Mouse (Mus musculus) c-Kit-positive CD71-positive TER-119-positive erythroid progenitor cells, embryonic 14.5 days (primary cell): ENCODE measurements at regions not wholly inside any gene's neighbourhood (a gene's known extent, or its start where the extent isn't known, plus 50 kb on each side); places are given as distances from the start of the nearest gene placed in this dataset.

Experiments used
- DNase-seq: peaks from one replicate; pipeline ENCODE4 v3.0.0-alpha.2; 2013; ENCODE audit warnings: low spot score

DNA sequence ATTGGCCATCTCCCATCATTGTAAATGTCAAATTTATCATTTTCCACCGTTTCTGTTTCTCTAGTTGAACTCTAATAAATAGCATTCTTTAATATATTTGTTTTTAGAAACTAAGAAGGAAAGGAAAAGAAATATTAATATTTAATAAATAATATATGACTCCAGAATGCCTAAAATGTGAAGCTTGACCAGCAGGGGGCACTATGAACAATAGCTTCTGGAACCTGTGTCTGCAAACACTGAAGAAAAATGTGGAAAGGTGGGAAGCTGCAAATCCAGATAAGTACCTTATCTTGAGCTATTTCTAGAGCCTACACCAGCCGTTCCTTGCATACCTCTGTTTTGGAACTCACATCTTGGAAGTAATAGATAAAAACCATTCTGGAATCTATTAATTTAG is 493.7 kb upstream of the Lingo2 start:
- peak; percentile 0 for DNase-seq

DNA sequence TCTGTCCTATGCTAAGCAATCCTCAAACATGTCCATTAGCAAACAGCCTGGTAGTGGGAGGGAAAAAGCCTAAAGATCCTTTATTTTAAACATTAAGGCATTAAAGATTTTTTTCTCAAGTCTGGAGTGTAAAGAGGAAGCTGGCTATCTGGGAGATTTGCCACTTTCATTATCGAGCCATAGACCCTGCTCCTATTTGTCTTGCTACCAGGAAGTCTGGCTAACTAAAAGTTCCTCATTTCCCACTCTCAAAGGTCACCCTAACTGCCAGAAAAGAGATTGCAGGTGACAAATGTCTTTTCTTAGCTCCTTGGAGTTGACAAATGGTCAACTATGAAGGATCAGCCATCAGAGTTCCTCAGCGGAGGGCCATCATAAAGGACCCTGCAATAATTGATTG is 461.2 kb upstream of the Lingo2 start:
- no peak for DNase-seq

DNA sequence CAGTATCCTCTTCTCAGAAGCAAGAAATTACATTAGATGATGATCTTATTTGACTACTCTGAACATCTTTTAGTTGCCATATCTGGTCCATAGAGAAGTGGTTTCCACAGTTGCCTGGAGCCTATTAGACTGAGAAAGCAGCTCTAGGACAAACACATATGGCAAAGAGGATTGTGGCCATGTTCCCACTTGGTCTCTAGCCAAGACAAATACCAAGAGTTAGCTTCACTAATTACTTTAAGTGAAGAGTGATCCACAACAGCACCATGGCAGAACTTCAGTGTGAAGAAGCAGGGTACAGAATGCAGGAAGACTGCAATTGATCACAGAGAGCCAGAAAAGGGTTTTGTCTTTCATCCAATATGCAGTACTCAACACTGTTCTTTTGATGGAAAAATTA is 436.6 kb upstream of the Lingo2 start:
- no peak for DNase-seq

DNA sequence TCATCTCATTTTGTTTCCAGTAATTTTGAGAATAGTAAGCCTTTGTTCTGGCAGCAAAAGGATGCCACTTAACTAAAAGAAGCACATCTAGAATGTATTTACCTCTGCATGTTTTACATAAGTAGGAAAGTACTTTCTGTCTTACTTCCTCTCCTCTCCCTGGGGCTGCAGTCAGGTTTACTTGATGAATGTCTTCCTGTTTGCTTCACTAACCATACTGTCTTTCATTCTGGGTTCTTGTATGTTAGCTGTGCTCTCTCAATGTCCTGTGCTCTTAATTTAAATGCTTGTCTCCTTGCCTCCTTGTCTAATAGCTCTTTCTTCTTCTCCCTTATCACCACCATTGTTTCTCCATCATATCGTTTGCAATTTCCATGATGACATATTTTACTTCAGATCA is 435.3 kb upstream of the Lingo2 start:
- no peak for DNase-seq

DNA sequence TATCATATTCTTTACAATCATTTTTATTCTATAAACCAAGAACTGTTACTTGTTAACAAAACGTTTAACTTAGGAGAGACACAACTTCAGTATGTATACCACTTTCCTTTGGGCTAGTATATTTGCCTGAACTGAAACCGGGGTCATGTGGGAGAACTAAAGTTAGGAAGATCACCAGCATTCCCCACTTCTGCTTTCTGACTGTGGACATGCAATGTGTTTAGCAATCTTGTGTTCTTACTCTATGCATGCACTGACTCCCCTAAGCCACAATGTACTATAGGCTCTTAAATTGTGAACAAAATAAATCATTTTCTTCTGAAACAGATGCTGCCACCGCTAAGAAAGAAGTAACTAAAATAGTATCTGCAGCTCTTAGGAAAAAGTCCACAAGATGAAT is 412.7 kb upstream of the Lingo2 start:
- DNase-seq: no peak

DNA sequence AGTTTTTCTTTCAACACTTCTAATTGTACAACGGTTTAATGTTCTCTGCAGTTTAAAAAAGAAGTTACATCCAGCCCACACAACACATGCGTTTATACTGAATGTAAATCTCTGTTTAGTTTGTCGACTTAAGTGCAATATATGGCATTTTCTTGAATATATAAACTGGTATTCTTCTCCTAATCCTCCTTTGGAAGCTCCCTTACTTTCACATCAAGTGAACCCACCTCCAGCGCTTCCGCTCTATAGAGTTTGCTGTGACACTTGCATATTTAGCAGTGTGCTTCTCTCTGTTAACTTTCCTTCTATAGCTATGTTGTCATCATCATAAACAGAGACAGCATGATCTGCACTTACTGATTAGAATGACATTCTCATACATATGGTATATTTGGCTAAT is 409.7 kb upstream of the Lingo2 start:
- DNase-seq: no peak

DNA sequence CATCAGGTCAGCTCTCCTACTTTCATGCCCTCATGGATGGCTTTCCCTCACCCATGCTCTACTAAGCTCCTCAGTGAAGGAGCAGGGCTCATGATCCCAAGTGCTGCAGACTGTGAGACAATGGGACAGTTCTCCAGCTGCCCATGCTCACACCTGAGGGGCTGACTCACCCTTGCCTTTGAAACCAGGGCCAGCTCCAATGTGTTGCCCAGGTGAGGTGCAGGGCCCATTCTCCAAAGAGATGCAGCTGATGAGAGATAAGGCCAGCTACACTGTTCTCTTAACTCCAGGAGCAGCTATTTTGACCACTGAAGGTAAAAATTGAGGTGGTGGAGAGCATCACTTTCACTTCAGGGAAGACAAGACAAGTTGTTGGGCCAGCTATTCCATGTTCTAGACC is 386.8 kb upstream of the Lingo2 start:
- no peak for DNase-seq
